ENCODE assay signal across 9 mouse cellular contexts in the genomic region with DNA sequence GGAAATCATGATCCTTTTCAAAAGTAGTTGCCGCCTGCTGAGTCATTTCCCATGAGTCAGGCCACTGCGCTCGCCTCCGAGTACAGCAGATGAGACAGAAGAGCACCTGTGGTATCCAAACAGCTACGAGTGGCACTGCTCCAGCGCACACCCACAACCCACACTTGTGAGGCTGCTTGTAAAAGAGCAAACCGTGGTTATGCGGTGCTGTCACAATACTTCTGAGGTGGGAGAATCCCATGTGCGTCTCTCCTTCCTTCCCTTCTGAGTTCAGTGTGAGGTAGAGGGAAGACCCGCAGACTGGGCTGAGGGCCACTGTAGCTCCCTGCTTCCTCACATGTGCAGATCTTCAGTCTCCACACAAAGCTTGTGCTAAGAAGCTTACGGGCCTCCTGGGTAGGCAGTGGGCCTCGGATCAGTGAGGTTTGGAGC. TPM values are rescaled to one million over a fixed set of nuclear protein-coding genes. Genes with fewer than 3 reads are reported as not detected.
DNase-seq lines count a peak whose midpoint lies in the region; ATAC-seq and TF ChIP-seq lines count a peak whose summit lies in the region.
"Had no signal": no experiment of that assay in that cellular context is flagged by ENCODE, and none has a peak within 500 bp of the region (broad histone marks: within the 10 kb centered on the region; RNA-seq: fewer than 3 reads in every experiment).

Gene Mpp4 (minus strand): TSS at position 360 of the 432 bp plus-strand sequence.

- intact Hi-C loops in left cerebral cortex, postnatal 4 days (cut with DNase I), result no loop called here
- intact Hi-C loops in left cerebral cortex, postnatal 14 days (cut with DNase I), result no loop called here

- DNase-seq in left cerebral cortex, adult 11 months (ENCODE audit: low spot score), result peak; percentile 60
- DNase-seq in left cerebral cortex, postnatal 4 days, result no peak
- peak; percentile 73 to 86 for DNase-seq in left cerebral cortex, postnatal 14 days (ENCODE audit: low spot score in 2 of 2)
- peak; percentile 92 for DNase-seq in thymus, postnatal 0 days (ENCODE audit: low spot score)
- no peak for DNase-seq in kidney, adult 18-20 months
- no peak for DNase-seq in ovary, postnatal 14 days (ENCODE audit: low spot score)
- DNase-seq in lung, postnatal 0 days (ENCODE audit: low spot score), result no peak

- no peaks in the 10 kb centered on the region for H3K9me3 ChIP-seq in lung, postnatal 0 days (ENCODE audit: low read length)

- no peak for TF ChIP-seq EP300 in lung, postnatal 0 days (IDR thresholded peaks at IDR 0.05)

- no peak within 1 kb of the TSS for H3K4me3 ChIP-seq in embryonic fibroblast, embryonic 13.5 days (ENCODE audit: insufficient read depth, low read length)
- H3K4me3 ChIP-seq in lung, postnatal 0 days (ENCODE audit: low read depth, low read length), result no peak within 1 kb of the TSS

- peaks cover 7% of the 10 kb centered on the region; the same call in 1 of the 2 replicates for H3K36me3 ChIP-seq in lung, postnatal 0 days (ENCODE audit: insufficient read depth, low read length)

- TF ChIP-seq POLR2A in embryonic fibroblast, embryonic 13.5 days (IDR thresholded peaks at IDR 0.05; ENCODE audit: low read depth, low read length), result no peak

- no peaks in the 10 kb centered on the region for H3K27me3 ChIP-seq in lung, postnatal 0 days (replicated peaks; ENCODE audit: insufficient read depth, low read length)

- no peak within 1 kb of the TSS for H3K4me2 ChIP-seq in lung, postnatal 0 days (replicated peaks; ENCODE audit: low read depth, low read length)

- ATAC-seq in lung, postnatal 0 days, result no peak

- WGBS in lung, postnatal 0 days, result 68% methylated on average over 12 of the region's 12 CpGs

- H3K9ac ChIP-seq in lung, postnatal 0 days (replicated peaks; ENCODE audit: low read depth), result no peak within 1 kb of the TSS
- H3K9ac ChIP-seq: liver, embryonic 14.5 days had no signal

- peak within 1 kb of the TSS; percentile 87 for H3K27ac ChIP-seq in embryonic fibroblast, embryonic 13.5 days (ENCODE audit: insufficient read depth, low read length)
- H3K27ac ChIP-seq in lung, postnatal 0 days (ENCODE audit: low read length), result no peak within 1 kb of the TSS
- H3K27ac ChIP-seq: liver, embryonic 14.5 days had no signal

- no peak for TF ChIP-seq CTCF in embryonic fibroblast, embryonic 13.5 days (IDR thresholded peaks at IDR 0.05; ENCODE audit: borderline replicate concordance, insufficient read depth, low read length)
- TF ChIP-seq CTCF in lung, postnatal 0 days (IDR thresholded peaks at IDR 0.05), result no peak

- H3K4me1 ChIP-seq in embryonic fibroblast, embryonic 13.5 days (ENCODE audit: control insufficient read depth, insufficient read depth, low read length), result peaks cover 17% of the 10 kb centered on the region
- no peaks in the 10 kb centered on the region for H3K4me1 ChIP-seq in lung, postnatal 0 days (ENCODE audit: insufficient read depth, low read depth, low read length)

RNA-seq across cellular contexts. Expression of gene Mpp4, which starts in this region (rescaled TPM):
- 1 to 10 TPM; 1.2 to 1.4 TPM for total RNA-seq in left cerebral cortex, postnatal 4 days (2021)
- 0.25 and 0.50 TPM in 2 replicates for polyA plus RNA-seq in embryonic fibroblast, embryonic 13.5 days (2011; ENCODE audit: insufficient read length, low read depth, missing spikeins)
- total RNA-seq in left cerebral cortex, postnatal 14 days (2021), result under 1 TPM; 0.32 to 0.79 TPM
- polyA plus RNA-seq in thymus, postnatal 0 days (2015; fragmentation: Nextera tagmentation; extraction: Ambion mirVana), result 4.8 and 6.2 TPM in 2 replicates
- polyA plus RNA-seq in lung, postnatal 0 days (2015; fragmentation: Nextera tagmentation; extraction: Ambion mirVana), result 0.23 and 0.27 TPM in 2 replicates

Comparison
In these comparisons a context has a peak if more than half of its experiments do, and no peak if none do; other contexts are left out.
1. DNase-seq: peak in left cerebral cortex, adult 11 months (single experiment) and thymus, postnatal 0 days (single experiment); none in left cerebral cortex, postnatal 4 days (single experiment), kidney, adult 18-20 months (single experiment), ovary, postnatal 14 days (single experiment) and lung, postnatal 0 days (single experiment).
2. Peak in DNase-seq in left cerebral cortex, postnatal 14 days; RNA of the gene not detected or under 1 TPM.